Comparison of ENCODE assay signal across 9 mouse cellular contexts in genomic region chr2:127854332-127854991, GRCm38 (mm10). TPM values are rescaled to one million over a fixed set of nuclear protein-coding genes. Genes with fewer than 3 reads are reported as not detected.
DNase-seq lines count a peak whose midpoint lies in the region; ATAC-seq lines count a peak whose summit lies in the region.
"Had no signal": no experiment of that assay in that cellular context is flagged by ENCODE, and none has a peak within 500 bp of the region (broad histone marks: within the 10 kb centered on the region; RNA-seq: fewer than 3 reads in every experiment).

No protein-coding gene starts in this region.

- 0 out of 2 replicates have a peak, but pooled peaks have one; percentile 20 for ATAC-seq in frontal cortex, adult (ENCODE audit: low TSS enrichment)
- no peak for ATAC-seq in neural tube, embryonic 15.5 days (ENCODE audit: low FRiP score)

- H3K27me3 ChIP-seq in neural tube, embryonic 15.5 days (replicated peaks), result no peaks in the 10 kb centered on the region

- no peak overlapping the region for H3K27ac ChIP-seq in neural tube, embryonic 15.5 days (replicated peaks)

- no peaks in the 10 kb centered on the region for H3K9me3 ChIP-seq in neural tube, embryonic 15.5 days (replicated peaks)

- H3K4me1 ChIP-seq in neural tube, embryonic 15.5 days, result no peaks in the 10 kb centered on the region

- intact Hi-C loops in heart, postnatal 25 days (cut with DNase I), result no loop called here

- WGBS in neural tube, embryonic 15.5 days, result 73% methylated on average over 4 of the region's 4 CpGs

- no peak overlapping the region for H3K9ac ChIP-seq in neural tube, embryonic 15.5 days (replicated peaks)

- peak; percentile 76 for DNase-seq in 3T3-L1 (ENCODE audit: low read depth, low spot score)
- peak; percentile 70 for DNase-seq in adrenal gland, adult 2 months
- DNase-seq in heart, postnatal 25 days (ENCODE audit: low spot score), result peak; percentile 90
- DNase-seq in layer of hippocampus, postnatal 36 days, result peak; percentile 37 to 56
- DNase-seq in ovary, postnatal 10 days (ENCODE audit: low spot score), result peak; percentile 37
- DNase-seq in thymus, postnatal 4 days, result no peak

- no peaks in the 10 kb centered on the region for H3K36me3 ChIP-seq in neural tube, embryonic 15.5 days

- no peak overlapping the region for H3K4me3 ChIP-seq in neural tube, embryonic 15.5 days (replicated peaks)

- H3K4me2 ChIP-seq in neural tube, embryonic 15.5 days, result no peak overlapping the region

RNA-seq across cellular contexts. Expression of gene Acoxl, which starts 15.8 kb away (rescaled TPM):
- 1 to 10 TPM in 1 of 2 experiments, under 1 TPM in 1; 0.35 to 1.4 TPM for total RNA-seq in adrenal gland, adult 2 months (2021)
- 0.60 and 0.94 TPM in 2 replicates for polyA plus RNA-seq in adrenal gland, adult 2 months (2012; rRNA removed)
- total RNA-seq in heart, postnatal 25 days (2021), result not detected
- not detected for total RNA-seq in layer of hippocampus, postnatal 36 days (2021)
- 0.13 and 0.33 TPM in 2 replicates for polyA plus RNA-seq in neural tube, embryonic 15.5 days (2015; fragmentation: Nextera tagmentation; extraction: Ambion mirVana)
- total RNA-seq: hematopoietic stem cell, adult 5-6 weeks had no signal

RNA-seq across cellular contexts. Expression of gene Bub1, which starts 22.8 kb away (rescaled TPM):
- total RNA-seq in adrenal gland, adult 2 months (2021), result 1 to 10 TPM in 1 of 2 experiments, under 1 TPM in 1; 0.24 to 1.2 TPM
- polyA plus RNA-seq in adrenal gland, adult 2 months (2012; rRNA removed), result 0.02 and 0.35 TPM in 2 replicates
- under 1 TPM; 0.45 to 0.78 TPM for total RNA-seq in heart, postnatal 25 days (2021)
- under 1 TPM; 0.37 to 0.38 TPM for total RNA-seq in layer of hippocampus, postnatal 36 days (2021)
- 5.3 and 13.7 TPM in 2 replicates for polyA plus RNA-seq in neural tube, embryonic 15.5 days (2015; fragmentation: Nextera tagmentation; extraction: Ambion mirVana)
